ENCODE assay signal across 8 mouse cellular contexts in the genomic region with DNA sequence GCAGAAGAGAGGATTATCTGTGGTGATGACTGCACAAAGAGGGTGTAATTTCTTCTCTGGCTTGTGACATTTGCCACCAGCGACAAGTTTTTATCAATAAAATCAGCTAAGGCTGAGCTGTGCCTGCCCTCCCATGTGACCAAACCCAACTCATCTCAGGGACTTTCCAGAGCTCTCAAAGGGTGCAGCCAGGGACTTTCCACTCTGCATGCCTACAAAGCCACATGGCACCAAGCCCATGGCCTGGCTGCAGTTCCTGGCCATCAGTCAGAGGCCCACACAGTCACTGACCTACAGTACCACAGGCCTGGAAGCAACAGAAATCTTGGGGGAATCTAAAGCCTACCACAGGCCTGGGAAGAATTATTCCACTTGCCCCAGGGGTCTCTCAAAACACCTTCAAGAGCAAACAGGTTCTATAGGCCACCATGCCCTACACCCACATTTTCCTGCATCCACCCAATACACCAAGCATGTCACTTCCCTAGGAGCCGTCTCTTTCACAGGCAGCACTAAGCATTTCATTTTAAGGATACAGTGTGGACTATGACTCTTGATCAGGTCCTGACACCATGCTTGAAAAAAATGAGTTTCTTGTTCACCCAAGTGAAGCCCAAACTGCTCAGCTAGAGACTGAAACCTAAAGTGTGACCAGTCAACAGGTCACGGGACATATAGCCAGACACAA. TPM values are rescaled to one million over a fixed set of nuclear protein-coding genes. Genes with fewer than 3 reads are reported as not detected.
A peak's percentile ranks its signal among the peaks of the same experiment; 100 is the strongest.
DNase-seq lines count a peak whose midpoint lies in the region; ATAC-seq and TF ChIP-seq lines count a peak whose summit lies in the region.

No protein-coding gene starts in this region.

- peak; percentile 70; the same call in 1 of the 2 replicates for ATAC-seq in cerebellum, adult (ENCODE audit: insufficient number of reproducible peaks, low FRiP score, low TSS enrichment)

- no peak for TF ChIP-seq POLR2A in spleen, adult 2 months (IDR thresholded peaks at IDR 0.05; ENCODE audit: low read depth, low read length)

- H3K27ac ChIP-seq in spleen, adult 2 months (ENCODE audit: insufficient read depth, low read length) = peak overlapping the region; percentile 96

- H3K4me3 ChIP-seq in spleen, adult 2 months (ENCODE audit: extremely low read depth, insufficient read depth, insufficient read length) = no peak overlapping the region

- H3K4me1 ChIP-seq in spleen, adult 2 months (ENCODE audit: control insufficient read depth, insufficient read depth, insufficient read length) = peaks cover 20% of the 10 kb centered on the region

- H3K27me3 ChIP-seq in spleen, adult 2 months (ENCODE audit: control insufficient read depth, insufficient read depth, low read length) = no peaks in the 10 kb centered on the region

- DNase-seq in layer of hippocampus, adult 11-12 months (ENCODE audit: low spot score) = peak; percentile 65
- DNase-seq in layer of hippocampus, postnatal 14 days (ENCODE audit: low spot score in 2 of 2) = no peak
- peak; percentile 41 to 48 for DNase-seq in CD8-positive naive resting alpha-beta T cell, adult 2 months (ENCODE audit: low read depth in 2 of 2, low spot score in 2 of 2)
- peak; percentile 81 to 90 for DNase-seq in heart, adult 9 months (ENCODE audit: low spot score in 2 of 2)
- DNase-seq in lung, adult 18-20 months = peak; percentile 89 to 90
- peak; percentile 77 for DNase-seq in spleen, adult 2 months (ENCODE audit: low read depth in 1 of 2, low spot score in 2 of 2)
- DNase-seq in yolk sac, embryonic 10.5 days (ENCODE audit: low spot score) = no peak

- H3K36me3 ChIP-seq in spleen, adult 2 months (ENCODE audit: control insufficient read depth, insufficient read depth, low read length) = peaks cover 28% of the 10 kb centered on the region

- 29% methylated on average over 3 of the region's 3 CpGs for WGBS in spleen, adult 2 months

- no peak for TF ChIP-seq CTCF in spleen, adult 2 months (IDR thresholded peaks at IDR 0.05; ENCODE audit: extremely low read depth, insufficient read depth, insufficient read length, insufficient replicate concordance)

RNA-seq across cellular contexts. Expression of gene Traf2, which starts 12.4 kb away (rescaled TPM):
- total RNA-seq in layer of hippocampus, postnatal 14 days (2021) = 10 to 100 TPM in 1 of 2 experiments, 1 to 10 TPM in 1; 9.8 to 11.1 TPM
- 21.6 and 22.6 TPM in 2 replicates for polyA plus RNA-seq in spleen, adult 2 months (2012; rRNA removed)

RNA-seq across cellular contexts. Expression of gene Edf1, which starts 23.3 kb away (rescaled TPM):
- total RNA-seq in layer of hippocampus, postnatal 14 days (2021) = 100 to 1,000 TPM; 214 to 226 TPM
- polyA plus RNA-seq in spleen, adult 2 months (2012; rRNA removed) = 56.2 and 74.7 TPM in 2 replicates

RNA-seq across cellular contexts. Expression of gene C8g, which starts 32.8 kb away (rescaled TPM):
- total RNA-seq in layer of hippocampus, postnatal 14 days (2021) = 1 to 10 TPM; 1.5 to 1.7 TPM
- 1.9 TPM in 2 replicates for polyA plus RNA-seq in spleen, adult 2 months (2012; rRNA removed)

RNA-seq across cellular contexts. Expression of gene Fbxw5, which starts 33.8 kb away (rescaled TPM):
- 100 to 1,000 TPM; 130 to 134 TPM for total RNA-seq in layer of hippocampus, postnatal 14 days (2021)
- 34.7 and 42.0 TPM in 2 replicates for polyA plus RNA-seq in spleen, adult 2 months (2012; rRNA removed)

RNA-seq across cellular contexts. Expression of gene Mamdc4, which starts 40.3 kb away (rescaled TPM):
- total RNA-seq in layer of hippocampus, postnatal 14 days (2021) = 1 to 10 TPM; 1.7 to 2.6 TPM
- 2.2 and 4.0 TPM in 2 replicates for polyA plus RNA-seq in spleen, adult 2 months (2012; rRNA removed)

Comparison
In these comparisons a context has a peak if more than half of its experiments do, and no peak if none do; other contexts are left out.
1. DNase-seq: peak in layer of hippocampus, adult 11-12 months (single experiment), CD8-positive naive resting alpha-beta T cell, adult 2 months (2 of 2), heart, adult 9 months (2 of 2), lung, adult 18-20 months (2 of 2) and spleen, adult 2 months (2 of 2); none in layer of hippocampus, postnatal 14 days (0 of 2) and yolk sac, embryonic 10.5 days (single experiment).